Mouse (Mus musculus) small intestine, adult 2 months (tissue): ENCODE measurements around the gene Hist1h4f. TPM values are rescaled to one million over a fixed set of nuclear protein-coding genes. Genes with fewer than 3 reads are reported as not detected.
"Not testable (repeated sequence)": the region's sequence is repeated elsewhere in the genome, so short reads cannot be mapped to it uniquely, and the experiment has no call there.

ENCODE experiments used
- H3K27ac ChIP-seq: fragments of 200-500 bp; 2 replicates; pipeline ENCODE4 v1.5.1; 2012; ENCODE audit warnings: low read depth, low read length, control low read depth, inconsistent platforms; ENCODE audit not compliant: insufficient read depth
- H3K27me3 ChIP-seq: fragments of 200-500 bp; 2 replicates; pipeline ENCODE4 v1.6.1; 2012; ENCODE audit warnings: mild to moderate bottlenecking, moderate library complexity, low read length, inconsistent platforms; ENCODE audit not compliant: control insufficient read depth, insufficient read depth
- H3K36me3 ChIP-seq: fragments of 200-500 bp; 2 replicates; pipeline ENCODE4 v1.6.1; 2012; ENCODE audit warnings: mild to moderate bottlenecking, low read length, control low read depth, inconsistent platforms; ENCODE audit not compliant: control insufficient read depth, insufficient read depth
- H3K4me1 ChIP-seq: fragments of 200-500 bp; 2 replicates; pipeline ENCODE4 v1.6.1; 2012; ENCODE audit warnings: low read length, inconsistent platforms, mixed read lengths; ENCODE audit not compliant: control insufficient read depth, insufficient read depth, insufficient read length
- H3K4me3 ChIP-seq: fragments of 200-500 bp; 2 replicates; pipeline ENCODE4 v1.5.1; 2012; ENCODE audit warnings: low read depth, mild to moderate bottlenecking, control low read depth, inconsistent platforms, low read length, moderate library complexity
- CTCF ChIP-seq: fragments of 200-500 bp; IDR thresholded peaks from 2 replicates; pipeline ENCODE4 v1.5.1; 2012; ENCODE audit warnings: low read depth, mild to moderate bottlenecking, control low read depth, inconsistent platforms, low read length, moderate library complexity, mixed read lengths; ENCODE audit not compliant: insufficient replicate concordance, insufficient read length; ENCODE audit errors: extremely low read depth
- POLR2A ChIP-seq: fragments of 200-500 bp; IDR thresholded peaks from 2 replicates; pipeline ENCODE4 v1.6.1; 2012; ENCODE audit warnings: low read depth, mild to moderate bottlenecking, control low read depth, inconsistent platforms, low read length, moderate library complexity
- WGBS: fragments of 180-500 bp; shearing (Covaris S2); methylation state at CpG from one replicate; pipeline ENCODE4 v1.1.7; 2018; 5-methylcytosine and 5-hydroxymethylcytosine counted together
- polyA plus RNA-seq: library from polyadenylated mRNA; depleted of rRNA; stranded (reverse); fragments of >200 nt; gene quantifications from 2 replicates; pipeline ENCODE4 v1.2.3, GENCODE M21; 2012

Hist1h4f gene
- polyA plus RNA-seq, 1 experiment = 13.6 TPM

GRCm38 (mm10) chr13:23571022-23571503 is 19.6 kb upstream of the Hist1h4f start, which contains the start of the genes Hist1h2ae and Hist1h2bg:
Gene Hist1h2ae, minus strand, starts transcription at chr13:23571220.
Gene Hist1h2bg, plus strand, starts transcription at chr13:23571396.
- Histone ChIP-seq H3K27me3 (no peaks in the 10 kb centered on the region), H3K4me3 (peak within 1 kb of the TSS; percentile 69), H3K27ac (peak within 1 kb of the TSS; percentile 90), H3K4me1 (no peaks in the 10 kb centered on the region), H3K36me3 (no peaks in the 10 kb centered on the region)
- WGBS = 0% methylated on average over 18 of the region's 18 CpGs
- no peak for TF ChIP-seq CTCF
- no peak; the same call in 1 of the 2 replicates for TF ChIP-seq POLR2A

GRCm38 (mm10) chr13:23570261-23571021 is 19.0 kb upstream of the Hist1h4f start:
- H3K27ac ChIP-seq = peak overlapping the region; percentile 85
- H3K4me3 ChIP-seq = peak overlapping the region; percentile 69
- not testable (repeated sequence) for H3K4me1 ChIP-seq, H3K36me3 ChIP-seq, H3K27me3 ChIP-seq
- under 1% methylated on average over 28 of the region's 41 CpGs for WGBS

GRCm38 (mm10) chr13:23564482-23564881 is 13.0 kb upstream of the Hist1h4f start:
- H3K4me1 ChIP-seq = peaks cover 2% of the 10 kb centered on the region; the same call in 1 of the 2 replicates
- H3K4me3 ChIP-seq = no peak overlapping the region
- TF ChIP-seq POLR2A (no peak), CTCF (no peak)
- no peak overlapping the region for H3K27ac ChIP-seq
- no peaks in the 10 kb centered on the region for H3K36me3 ChIP-seq
- 69% methylated on average over 2 of the region's 2 CpGs for WGBS
- no peaks in the 10 kb centered on the region for H3K27me3 ChIP-seq

- H3K4me1 ChIP-seq = peaks cover 2% of the 10 kb centered on the region; the same call in 1 of the 2 replicates
- TF ChIP-seq CTCF (no peak), POLR2A (no peak)
- H3K36me3 ChIP-seq = no peaks in the 10 kb centered on the region
- peak overlapping the region; percentile 93 for H3K27ac ChIP-seq
- WGBS = under 1% methylated on average over 18 of the region's 18 CpGs
- peak overlapping the region; percentile 39 for H3K4me3 ChIP-seq
- no peaks in the 10 kb centered on the region for H3K27me3 ChIP-seq
Measured at GRCm38 (mm10) chr13:23562699-23563462, 11.4 kb upstream of the Hist1h4f start.

GRCm38 (mm10) chr13:23561883-23562659 is 10.6 kb upstream of the Hist1h4f start, which contains the start of gene Hist1h3e:
Gene Hist1h3e, minus strand, starts transcription at chr13:23562369.
- WGBS = under 1% methylated on average over 65 of the region's 67 CpGs
- TF ChIP-seq POLR2A = peak; percentile 97
- H3K4me1 ChIP-seq, H3K27me3 ChIP-seq, H3K36me3 ChIP-seq: not testable (repeated sequence)
- Histone ChIP-seq H3K27ac (peak within 1 kb of the TSS; percentile 93), H3K4me3 (peak within 1 kb of the TSS; percentile 93)

GRCm38 (mm10) chr13:23561531-23561882 is 10.1 kb upstream of the Hist1h4f start:
- 0% methylated on average over 2 of the region's 5 CpGs for WGBS
- Histone ChIP-seq H3K27ac (peak overlapping the region; percentile 93), H3K4me3 (peak overlapping the region; percentile 93; the same call in 1 of the 2 replicates)
- H3K4me1 ChIP-seq, H3K27me3 ChIP-seq, H3K36me3 ChIP-seq: not testable (repeated sequence)

- 0 out of 2 replicates have a peak overlapping the region, but pooled peaks have one; percentile 1 for H3K27ac ChIP-seq
- not testable (repeated sequence) for H3K36me3 ChIP-seq, H3K27me3 ChIP-seq, H3K4me3 ChIP-seq, H3K4me1 ChIP-seq
- 14% methylated on average over 2 of the region's 2 CpGs for WGBS
Measured at GRCm38 (mm10) chr13:23560699-23561098, 9.3 kb upstream of the Hist1h4f start.
